Mouse (Mus musculus): ENCODE data around the gene Tprgl. TPM values are rescaled to one million over a fixed set of nuclear protein-coding genes. Genes with fewer than 3 reads are reported as not detected.

The Tprgl gene
- total RNA-seq, 2 experiments from 2014 or later = 82.7 to 82.8 TPM

DNA sequence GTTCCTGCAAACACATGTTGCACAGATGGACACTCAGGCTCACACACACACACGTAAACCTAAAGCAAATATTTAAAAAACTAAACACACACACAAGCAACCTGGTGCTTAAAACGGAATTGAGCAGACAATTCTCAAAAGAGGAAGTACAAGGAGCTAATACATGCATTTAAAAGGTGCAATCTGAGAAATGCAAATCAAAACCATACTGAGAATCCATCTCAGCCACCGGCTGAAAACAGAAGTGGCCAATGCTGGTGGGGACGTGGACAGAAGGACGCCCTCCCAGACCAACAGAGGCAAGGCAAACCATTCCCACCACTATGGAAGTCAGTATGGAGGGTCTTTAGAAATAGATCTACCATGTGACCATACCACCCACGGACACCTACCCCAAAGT is 36.9 kb downstream of the Tprgl start:
- intact Hi-C loops (cut with DNase I) = no loop called here
- DNase-seq = no peak

DNA sequence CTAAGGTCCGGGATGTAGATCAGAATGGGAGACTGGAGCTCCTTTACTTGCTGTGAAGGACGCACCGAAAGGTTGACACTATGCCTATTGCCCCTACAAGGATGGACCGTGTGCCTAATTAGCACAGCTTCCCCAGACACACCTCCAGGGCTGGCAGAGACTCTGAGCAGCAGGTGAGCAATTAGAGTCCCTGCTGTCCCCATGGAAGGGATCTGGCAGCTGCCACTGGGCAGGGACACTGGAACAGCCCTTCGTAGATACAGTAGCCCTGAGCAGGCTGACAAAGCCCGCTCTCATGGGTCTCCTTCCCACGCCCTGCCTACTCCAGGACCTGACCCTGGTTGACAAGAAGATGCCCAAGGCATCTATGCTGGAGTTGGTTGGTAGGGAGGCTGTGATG is 38.1 kb downstream of the Tprgl start:
- no peak for DNase-seq
- intact Hi-C loops (cut with DNase I) = no loop called here

DNA sequence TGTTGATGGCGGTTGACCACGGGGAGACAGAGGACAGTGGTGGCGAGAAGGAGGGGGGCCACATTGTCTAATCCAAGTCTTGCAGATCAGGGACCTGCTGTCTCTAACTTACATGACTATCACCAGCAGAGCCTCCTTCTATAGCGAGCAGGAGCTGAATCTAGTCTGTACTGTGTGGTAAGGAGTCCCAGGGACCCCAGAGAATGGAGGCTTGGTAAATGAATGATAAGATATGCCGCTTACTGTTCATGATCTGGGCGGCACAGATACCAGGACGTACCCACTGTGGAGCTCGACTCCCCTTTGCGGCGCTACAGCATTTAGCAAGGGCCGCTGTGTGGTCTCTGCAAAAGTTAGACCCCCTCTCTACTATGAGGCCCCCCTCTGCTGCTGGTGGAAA is 38.7 kb downstream of the Tprgl start:
- intact Hi-C loops (cut with DNase I) = no loop called here
- no peak for DNase-seq

- intact Hi-C loops (cut with DNase I) = no loop called here
- no peak for DNase-seq
Measured at GRCm38 (mm10) chr4:154119208-154119607, 41.3 kb downstream of the Tprgl start.

GRCm38 (mm10) chr4:154118782-154119181 is 41.7 kb downstream of the Tprgl start:
- no peak for DNase-seq
- intact Hi-C loops (cut with DNase I) = no loop called here

- no peak for DNase-seq
- intact Hi-C loops (cut with DNase I) = no loop called here
Measured at GRCm38 (mm10) chr4:154116421-154116820, 44.0 kb downstream of the Tprgl start.

DNA sequence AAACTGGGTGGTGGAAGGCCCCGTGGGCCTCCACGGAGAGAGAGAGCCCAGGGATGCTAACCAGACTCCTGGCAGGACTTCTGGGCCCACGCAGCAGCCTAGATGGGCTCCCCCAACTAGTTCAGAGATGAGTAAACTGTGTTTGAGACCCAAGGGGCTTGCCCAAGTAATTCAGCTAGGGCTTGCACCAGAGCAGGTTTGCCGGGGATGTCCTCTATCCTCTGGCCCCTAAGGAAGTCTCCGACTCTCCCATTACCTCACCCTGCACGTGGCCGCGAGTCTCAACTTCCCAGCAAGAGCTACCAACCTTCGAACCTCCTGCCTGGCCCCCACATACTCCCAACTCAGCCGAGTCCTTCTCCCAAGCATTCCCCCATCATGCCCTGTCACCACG is 50.6 kb downstream of the Tprgl start:
- intact Hi-C loops (cut with DNase I) = no loop called here
- no peak for DNase-seq

GRCm38 (mm10) chr4:154109216-154109849 is 51.1 kb downstream of the Tprgl start:
- no peak for DNase-seq
- intact Hi-C loops (cut with DNase I) = no loop called here

Other genes with a start within 250 kb of the Tprgl start
- gene A430005L14Rik, start 203.4 kb downstream of the Tprgl start, total RNA-seq (2021) = 10 to 100 TPM; 10.5 to 14.3 TPM
- gene Dffb, start 185.5 kb downstream of the Tprgl start, total RNA-seq (2021) = 1 to 10 TPM; 1.3 to 1.8 TPM
- gene Cep104, start 185.5 kb downstream of the Tprgl start, total RNA-seq (2021) = 10 to 100 TPM; 23.0 to 24.0 TPM
- gene Lrrc47, start 148.9 kb downstream of the Tprgl start, total RNA-seq (2021) = 10 to 100 TPM; 20.4 to 20.9 TPM
- 1 to 10 TPM; 2.0 to 2.6 TPM for gene Smim1, start 134.4 kb downstream of the Tprgl start, total RNA-seq (2021)
- not detected for gene Ccdc27, start 118.0 kb downstream of the Tprgl start, total RNA-seq (2021)
- not detected for gene Trp73, start 20.5 kb downstream of the Tprgl start, total RNA-seq (2021)
- 1 to 10 TPM; 7.0 to 8.7 TPM for gene Wrap73, start 18.3 kb downstream of the Tprgl start, total RNA-seq (2021)
- under 1 TPM; 0.54 TPM for gene Megf6, start 10.1 kb upstream of the Tprgl start, total RNA-seq (2021)
- under 1 TPM; 0.05 to 0.10 TPM for gene Arhgef16, start 141.0 kb upstream of the Tprgl start, total RNA-seq (2021)
- gene B230104I21Rik, start 175.5 kb upstream of the Tprgl start, total RNA-seq (2021) = not detected